Mouse (Mus musculus): ENCODE results near the gene Rasgef1a. TPM values are rescaled to one million over a fixed set of nuclear protein-coding genes. Genes with fewer than 3 reads are reported as not detected.

Rasgef1a gene
- polyA plus RNA-seq, 1 experiment from 2014 or later: not detected

DNA sequence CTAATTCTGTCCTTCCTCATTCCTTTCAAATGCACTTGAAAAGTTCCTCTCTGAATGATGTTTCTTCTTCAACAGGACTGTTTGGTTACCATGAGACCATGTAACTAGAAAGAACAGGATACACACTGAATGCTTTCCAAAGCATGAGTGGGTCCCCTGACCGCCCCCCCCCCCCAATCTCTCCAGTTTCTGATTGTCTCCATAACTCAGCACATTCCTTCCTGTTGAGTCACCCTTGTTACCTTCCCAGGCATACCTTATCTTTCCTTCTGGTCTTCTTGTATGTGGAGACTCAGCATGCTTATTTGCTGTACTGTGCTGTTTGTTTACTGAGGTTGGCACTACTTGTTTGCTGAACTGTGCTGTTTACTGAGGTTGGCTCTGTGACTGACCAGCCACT, 20.2 kb downstream of the Rasgef1a start:
- no peak for ATAC-seq (ENCODE audit: insufficient number of reproducible peaks, insufficient read depth, low FRiP score, low TSS enrichment, low read depth)
- Histone ChIP-seq H3K27ac (no peak overlapping the region), H3K9me3 (no peaks in the 10 kb centered on the region), H3K9ac (replicated peaks) (no peak overlapping the region), H3K36me3 (no peaks in the 10 kb centered on the region), H3K27me3 (no peaks in the 10 kb centered on the region), H3K4me1 (replicated peaks) (no peaks in the 10 kb centered on the region), H3K4me2 (no peak overlapping the region), H3K4me3 (replicated peaks) (no peak overlapping the region)
- 86% methylated on average over 1 of the region's 1 CpGs for WGBS

DNA sequence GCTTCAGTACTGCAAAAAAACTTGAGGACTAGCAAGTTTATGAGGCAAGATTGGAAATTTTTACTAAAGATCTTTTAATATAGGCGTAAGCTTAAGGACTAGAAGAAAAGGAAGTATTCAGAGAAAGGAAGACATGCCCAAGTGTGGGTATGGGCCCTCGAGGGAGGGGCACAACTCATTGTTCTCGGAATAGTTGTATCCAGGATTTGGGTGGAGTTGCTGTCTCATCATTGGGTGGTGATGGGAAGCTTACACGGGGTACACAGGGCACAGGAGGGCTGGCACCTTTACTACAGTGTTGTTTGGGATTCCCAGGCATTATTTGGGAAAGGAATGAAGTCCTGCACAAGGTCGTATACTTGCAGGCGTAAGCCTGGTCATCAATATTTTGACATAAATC, 24.4 kb downstream of the Rasgef1a start:
- no peak overlapping the region for H3K9ac ChIP-seq (replicated peaks)
- H3K4me3 ChIP-seq (replicated peaks): no peak overlapping the region
- no peaks in the 10 kb centered on the region for H3K36me3 ChIP-seq
- ATAC-seq (ENCODE audit: insufficient number of reproducible peaks, insufficient read depth, low FRiP score, low TSS enrichment, low read depth): no peak
- no peak overlapping the region for H3K4me2 ChIP-seq
- H3K9me3 ChIP-seq: 0 out of 2 replicates have a peak, but pooled peaks cover 3% of the 10 kb centered on the region
- WGBS: 65% methylated on average over 6 of the region's 6 CpGs
- H3K27ac ChIP-seq: no peak overlapping the region
- no peaks in the 10 kb centered on the region for H3K27me3 ChIP-seq
- no peaks in the 10 kb centered on the region for H3K4me1 ChIP-seq (replicated peaks)

DNA sequence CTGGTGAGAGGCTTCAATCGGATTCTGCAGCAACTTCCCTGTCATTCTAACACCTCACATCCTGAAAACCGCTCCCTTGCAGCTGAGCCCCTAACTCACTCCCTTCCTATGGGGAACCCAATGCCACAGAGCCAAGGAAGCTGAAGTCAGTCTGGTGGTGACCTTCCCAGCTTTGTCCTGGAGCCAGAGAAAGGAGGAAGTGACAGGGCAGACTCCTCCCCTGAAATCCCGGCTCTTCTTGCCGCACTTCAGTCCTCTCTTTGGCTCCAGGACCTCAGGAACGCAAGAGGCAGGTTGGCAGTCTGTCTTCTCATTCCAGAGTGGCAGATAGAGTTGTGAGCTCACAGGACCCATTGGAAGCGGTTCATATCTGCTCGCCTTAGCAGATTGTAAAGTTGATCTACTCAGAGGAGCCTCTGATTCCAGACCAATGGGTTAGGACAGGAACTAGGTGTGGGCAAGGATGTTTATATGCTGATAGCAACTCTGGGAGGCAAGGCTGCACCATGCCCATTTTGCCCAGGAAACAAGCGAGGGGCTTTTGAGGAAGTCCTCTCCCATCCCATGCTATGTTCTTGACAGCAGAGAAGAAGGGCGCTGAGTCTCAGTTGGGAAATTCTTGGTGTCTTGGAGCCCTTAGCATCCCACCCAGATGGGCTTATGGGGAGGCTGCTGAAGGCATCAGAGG, 25.0 kb downstream of the Rasgef1a start:
- H3K36me3 ChIP-seq: no peaks in the 10 kb centered on the region
- H3K9ac ChIP-seq (replicated peaks): no peak overlapping the region
- 0 out of 2 replicates have a peak, but pooled peaks cover 3% of the 10 kb centered on the region for H3K9me3 ChIP-seq
- H3K27me3 ChIP-seq: no peaks in the 10 kb centered on the region
- H3K4me1 ChIP-seq (replicated peaks): no peaks in the 10 kb centered on the region
- no peak overlapping the region for H3K27ac ChIP-seq
- H3K4me2 ChIP-seq: no peak overlapping the region
- WGBS: 67% methylated on average over 9 of the region's 9 CpGs
- no peak overlapping the region for H3K4me3 ChIP-seq (replicated peaks)
- ATAC-seq (ENCODE audit: insufficient number of reproducible peaks, insufficient read depth, low FRiP score, low TSS enrichment, low read depth): no peak

DNA sequence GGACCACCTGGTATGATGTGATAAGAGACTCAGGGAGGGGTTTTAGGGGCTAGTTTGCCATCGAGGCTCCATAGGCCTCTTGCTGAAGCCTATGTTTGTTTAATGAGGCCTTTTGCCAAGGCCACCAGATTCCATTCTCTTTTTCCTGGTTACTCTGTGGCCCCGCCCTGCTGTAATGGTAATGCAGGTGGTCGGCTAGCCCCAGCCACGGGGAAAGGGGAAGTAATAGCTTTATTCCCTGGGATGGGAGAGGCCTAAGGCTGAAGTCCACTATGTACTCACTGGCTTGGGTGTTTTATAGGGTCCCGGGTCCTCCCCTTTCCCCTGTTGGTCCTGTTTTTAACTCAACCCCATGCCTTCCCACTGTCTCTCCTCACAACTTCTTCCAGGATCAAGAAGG, 25.6 kb downstream of the Rasgef1a start:
- H3K9ac ChIP-seq (replicated peaks): no peak overlapping the region
- ATAC-seq (ENCODE audit: insufficient number of reproducible peaks, insufficient read depth, low FRiP score, low TSS enrichment, low read depth): no peak
- no peaks in the 10 kb centered on the region for H3K27me3 ChIP-seq
- no peaks in the 10 kb centered on the region for H3K4me1 ChIP-seq (replicated peaks)
- H3K36me3 ChIP-seq: no peaks in the 10 kb centered on the region
- no peak overlapping the region for H3K4me2 ChIP-seq
- no peak overlapping the region for H3K27ac ChIP-seq
- 0 out of 2 replicates have a peak, but pooled peaks cover 3% of the 10 kb centered on the region for H3K9me3 ChIP-seq
- H3K4me3 ChIP-seq (replicated peaks): no peak overlapping the region
- 70% methylated on average over 5 of the region's 5 CpGs for WGBS

DNA sequence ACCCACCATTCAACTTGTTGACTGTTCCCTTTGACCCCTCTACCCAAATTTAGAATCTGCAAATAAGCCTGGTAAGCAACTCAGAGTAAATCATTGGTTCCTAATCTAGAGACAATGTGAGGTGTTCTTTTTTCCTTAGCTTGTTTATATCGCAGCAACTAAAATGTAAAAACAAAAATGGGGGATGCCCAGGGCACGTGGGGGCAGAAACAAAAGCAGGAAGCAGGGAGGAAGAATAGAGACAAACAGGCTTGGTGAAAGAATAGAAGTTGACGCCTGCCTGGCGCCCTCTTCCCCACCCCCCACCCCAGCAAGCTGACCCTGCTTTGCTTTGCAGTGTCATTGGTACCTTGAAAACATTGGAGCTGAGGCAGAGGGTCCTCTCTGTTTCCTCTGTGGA, 33.9 kb downstream of the Rasgef1a start:
- H3K27me3 ChIP-seq: no peaks in the 10 kb centered on the region
- H3K4me3 ChIP-seq (replicated peaks): no peak overlapping the region
- no peak overlapping the region for H3K9ac ChIP-seq (replicated peaks)
- no peak overlapping the region for H3K27ac ChIP-seq
- WGBS: 62% methylated on average over 4 of the region's 4 CpGs
- H3K4me1 ChIP-seq (replicated peaks): no peaks in the 10 kb centered on the region; the same call in 1 of the 2 replicates
- 0 out of 2 replicates have a peak, but pooled peaks cover 3% of the 10 kb centered on the region for H3K9me3 ChIP-seq
- no peak for ATAC-seq (ENCODE audit: insufficient number of reproducible peaks, insufficient read depth, low FRiP score, low TSS enrichment, low read depth)
- H3K36me3 ChIP-seq: no peaks in the 10 kb centered on the region
- no peak overlapping the region for H3K4me2 ChIP-seq

DNA sequence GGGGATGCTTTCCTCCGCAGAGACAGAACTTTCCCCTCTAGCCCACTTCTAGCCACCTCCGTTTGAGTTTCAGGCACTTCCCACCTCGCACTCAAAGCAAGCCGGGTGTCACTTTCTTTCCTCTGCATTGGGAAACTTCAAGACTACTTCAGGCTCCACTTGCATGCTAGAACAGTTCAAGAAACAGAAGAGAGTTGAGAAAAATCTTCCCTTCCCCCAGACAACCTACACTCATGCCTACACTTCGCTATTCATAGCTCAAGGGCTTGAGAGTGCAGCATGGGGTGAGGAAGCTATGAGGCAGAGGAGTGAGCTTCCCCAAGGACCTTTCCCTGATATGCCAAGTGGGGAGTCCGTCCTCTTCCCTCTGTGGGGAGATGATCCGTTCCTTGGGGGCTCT, 34.7 kb downstream of the Rasgef1a start:
- ATAC-seq (ENCODE audit: insufficient number of reproducible peaks, insufficient read depth, low FRiP score, low TSS enrichment, low read depth): no peak
- Histone ChIP-seq H3K4me2 (no peak overlapping the region), H3K9me3 (0 out of 2 replicates have a peak, but pooled peaks cover 3% of the 10 kb centered on the region), H3K36me3 (no peaks in the 10 kb centered on the region), H3K4me1 (replicated peaks) (no peaks in the 10 kb centered on the region; the same call in 1 of the 2 replicates), H3K27me3 (no peaks in the 10 kb centered on the region), H3K27ac (no peak overlapping the region), H3K4me3 (replicated peaks) (no peak overlapping the region), H3K9ac (replicated peaks) (no peak overlapping the region)
- 60% methylated on average over 7 of the region's 7 CpGs for WGBS

DNA sequence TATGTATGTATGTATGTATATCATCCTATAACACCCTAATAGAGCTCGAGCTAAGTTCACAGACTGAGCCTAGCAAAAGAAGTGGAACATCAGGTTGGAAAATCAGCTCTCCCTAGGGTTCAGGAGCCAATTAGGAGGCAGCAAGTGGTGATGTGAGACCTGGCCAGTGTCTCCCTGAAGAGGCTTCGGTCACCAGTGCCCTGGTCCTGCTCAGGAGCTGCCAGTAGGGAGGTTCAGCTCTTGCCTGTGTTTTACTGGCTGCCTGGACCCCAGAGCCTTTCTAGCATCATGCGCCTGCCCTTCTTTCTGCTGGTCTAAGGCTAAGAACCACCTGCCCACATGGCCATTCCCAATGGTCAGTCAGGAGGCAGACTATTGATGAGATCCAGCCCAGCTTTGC, 35.3 kb downstream of the Rasgef1a start:
- H3K4me3 ChIP-seq (replicated peaks): no peak overlapping the region
- 71% methylated on average over 3 of the region's 3 CpGs for WGBS

DNA sequence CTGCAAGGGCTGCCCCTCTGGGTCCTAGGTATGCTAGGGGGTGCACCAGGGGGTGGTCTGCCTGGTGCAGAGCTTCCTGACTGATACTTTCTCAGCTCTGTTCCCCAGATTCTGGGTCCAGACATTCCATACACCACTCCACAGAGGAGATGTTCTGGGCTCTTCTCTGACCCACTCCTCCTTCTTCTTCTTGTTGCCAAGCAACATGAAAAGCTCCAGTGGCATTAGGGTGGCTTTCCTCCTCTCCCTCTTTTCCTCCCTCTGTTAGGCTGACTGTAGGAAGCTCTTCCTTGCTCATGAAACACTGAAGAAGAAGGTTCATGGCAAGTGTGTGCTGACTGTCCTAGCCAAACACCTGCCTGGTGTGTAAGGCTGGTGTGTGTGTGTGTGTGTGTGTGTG, 35.7 kb downstream of the Rasgef1a start:
- H3K9me3 ChIP-seq: 0 out of 2 replicates have a peak, but pooled peaks cover 3% of the 10 kb centered on the region
- no peak overlapping the region for H3K4me3 ChIP-seq (replicated peaks)
- no peaks in the 10 kb centered on the region for H3K36me3 ChIP-seq
- H3K4me2 ChIP-seq: no peak overlapping the region
- no peaks in the 10 kb centered on the region; the same call in 1 of the 2 replicates for H3K4me1 ChIP-seq (replicated peaks)
- no peaks in the 10 kb centered on the region for H3K27me3 ChIP-seq
- no peak overlapping the region for H3K27ac ChIP-seq
- no peak for ATAC-seq (ENCODE audit: insufficient number of reproducible peaks, insufficient read depth, low FRiP score, low TSS enrichment, low read depth)
- H3K9ac ChIP-seq (replicated peaks): no peak overlapping the region

More for the DNA sequence above, 35.3 kb downstream of the Rasgef1a start:
- Histone ChIP-seq H3K27me3 (no peaks in the 10 kb centered on the region), H3K27ac (no peak overlapping the region), H3K9ac (replicated peaks) (no peak overlapping the region), H3K4me2 (no peak overlapping the region), H3K9me3 (0 out of 2 replicates have a peak, but pooled peaks cover 3% of the 10 kb centered on the region), H3K4me1 (replicated peaks) (no peaks in the 10 kb centered on the region; the same call in 1 of the 2 replicates), H3K36me3 (no peaks in the 10 kb centered on the region)
- no peak for ATAC-seq (ENCODE audit: insufficient number of reproducible peaks, insufficient read depth, low FRiP score, low TSS enrichment, low read depth)

DNA sequence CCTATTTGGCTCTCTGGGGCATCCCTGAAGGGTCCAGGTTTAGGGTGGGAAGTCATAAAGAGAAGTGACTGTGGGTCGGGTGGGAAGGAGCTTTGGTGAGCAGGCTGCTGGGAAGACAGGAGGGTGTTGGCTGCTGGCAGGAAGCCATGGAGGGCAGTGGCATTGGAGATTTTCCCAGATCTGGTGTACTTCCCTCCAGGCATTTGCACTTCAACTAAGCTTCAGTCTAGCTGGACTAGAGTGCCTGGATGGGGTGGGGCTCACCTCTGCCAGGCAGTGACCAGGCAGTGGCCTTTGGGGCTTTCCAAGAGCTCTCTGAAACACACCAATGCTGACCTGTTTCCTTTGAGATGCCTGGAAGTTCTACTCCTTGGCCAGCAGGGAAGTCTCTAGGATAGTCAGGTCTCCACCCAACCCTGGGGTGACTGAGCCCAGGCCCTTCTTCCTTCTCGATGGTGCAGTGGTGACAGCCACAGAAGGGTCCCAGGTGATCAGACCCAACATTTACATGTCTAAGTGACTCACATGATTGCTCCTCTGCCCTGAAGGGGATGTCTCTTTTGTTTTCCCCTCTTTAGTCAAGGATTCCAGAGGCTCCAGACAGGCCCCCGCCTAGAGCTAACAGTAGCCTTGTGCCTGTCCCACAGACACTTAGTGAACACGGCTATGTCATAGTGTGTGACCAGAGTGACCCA, 36.7 kb downstream of the Rasgef1a start:
- Histone ChIP-seq H3K36me3 (no peaks in the 10 kb centered on the region), H3K9ac (replicated peaks) (no peak overlapping the region), H3K4me3 (replicated peaks) (no peak overlapping the region), H3K27ac (no peak overlapping the region), H3K4me1 (replicated peaks) (no peaks in the 10 kb centered on the region; the same call in 1 of the 2 replicates), H3K27me3 (no peaks in the 10 kb centered on the region), H3K9me3 (no peaks in the 10 kb centered on the region), H3K4me2 (no peak overlapping the region)
- WGBS: 78% methylated on average over 4 of the region's 4 CpGs
- no peak for ATAC-seq (ENCODE audit: insufficient number of reproducible peaks, insufficient read depth, low FRiP score, low TSS enrichment, low read depth)

DNA sequence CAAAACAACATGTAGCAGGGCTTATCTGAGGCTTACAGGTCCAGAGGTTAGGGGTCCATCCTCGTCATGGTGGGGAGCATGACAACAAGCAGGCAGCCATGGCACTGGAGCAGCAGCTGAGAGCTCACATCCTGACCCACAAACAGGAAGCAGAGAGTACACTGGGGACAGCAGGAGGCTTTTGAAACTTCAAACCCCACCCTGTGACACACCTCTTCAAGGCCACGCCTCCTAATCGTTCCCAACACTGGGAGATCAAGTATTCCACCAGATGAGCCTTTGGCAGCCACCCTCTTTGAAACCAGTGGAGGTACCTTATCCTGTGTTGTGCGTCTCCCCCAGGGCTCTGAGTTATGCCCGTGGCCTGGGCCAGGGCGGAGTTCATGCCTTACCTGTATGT, 38.5 kb downstream of the Rasgef1a start:
- Histone ChIP-seq H3K27ac (no peak overlapping the region), H3K4me1 (replicated peaks) (no peaks in the 10 kb centered on the region; the same call in 1 of the 2 replicates), H3K36me3 (no peaks in the 10 kb centered on the region), H3K9ac (replicated peaks) (no peak overlapping the region), H3K9me3 (no peaks in the 10 kb centered on the region), H3K4me3 (replicated peaks) (no peak overlapping the region), H3K4me2 (no peak overlapping the region), H3K27me3 (no peaks in the 10 kb centered on the region)
- ATAC-seq (ENCODE audit: insufficient number of reproducible peaks, insufficient read depth, low FRiP score, low TSS enrichment, low read depth): no peak
- 85% methylated on average over 6 of the region's 6 CpGs for whole genome bisulfite sequencing

DNA sequence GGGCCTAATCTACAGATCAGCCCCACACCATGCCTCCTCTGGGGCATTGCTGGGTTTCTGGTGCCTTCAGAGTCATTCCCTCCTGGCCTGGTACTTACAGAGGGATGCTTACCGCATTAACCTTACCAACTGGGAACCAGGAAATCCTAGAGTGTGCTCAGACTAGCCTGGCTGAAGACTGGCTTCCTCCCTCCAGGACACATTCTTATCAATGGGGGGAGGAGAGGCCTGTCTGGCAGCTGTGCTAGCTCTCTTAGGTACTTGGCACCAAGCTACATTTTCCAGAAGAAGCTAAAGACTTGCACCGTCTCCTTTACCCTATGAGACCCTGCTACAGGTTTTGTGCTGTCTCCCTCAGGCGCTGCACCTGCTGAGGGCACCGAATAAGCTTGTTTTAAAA, 40.2 kb downstream of the Rasgef1a start:
- no peaks in the 10 kb centered on the region for H3K27me3 ChIP-seq
- H3K9me3 ChIP-seq: no peaks in the 10 kb centered on the region
- ATAC-seq (ENCODE audit: insufficient number of reproducible peaks, insufficient read depth, low FRiP score, low TSS enrichment, low read depth): no peak
- H3K27ac ChIP-seq: no peak overlapping the region
- 81% methylated on average over 4 of the region's 4 CpGs for whole genome bisulfite sequencing
- H3K4me1 ChIP-seq (replicated peaks): no peaks in the 10 kb centered on the region; the same call in 1 of the 2 replicates
- no peak overlapping the region for H3K4me2 ChIP-seq
- H3K9ac ChIP-seq (replicated peaks): no peak overlapping the region
- no peak overlapping the region for H3K4me3 ChIP-seq (replicated peaks)
- H3K36me3 ChIP-seq: no peaks in the 10 kb centered on the region

All from limb, embryonic 12.5 days (tissue).